Mouse (Mus musculus): ENCODE data around the gene Tdrkh.

DNA sequence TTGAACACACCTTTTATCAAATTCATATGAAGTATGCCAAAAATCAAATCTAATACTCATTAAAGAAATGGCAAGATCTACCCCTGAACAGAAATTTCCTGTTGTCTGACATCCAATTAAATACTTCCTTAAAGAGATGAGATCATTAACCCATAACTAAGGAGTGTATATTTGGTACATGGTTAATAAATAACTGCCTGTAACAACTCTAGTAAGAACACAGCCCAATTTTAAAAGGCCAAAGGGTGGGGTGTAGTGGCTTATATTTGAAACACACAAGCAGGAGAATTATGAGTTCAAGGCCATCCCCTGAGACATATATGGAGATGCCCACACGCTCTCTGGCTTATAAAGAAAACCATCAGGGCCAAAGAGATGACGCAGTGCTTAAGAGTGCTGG lies 36.3 kb downstream of the Tdrkh start:
- TF ChIP-seq POLR2A (IDR thresholded peaks at IDR 0.05; ENCODE audit: borderline replicate concordance, low read depth, low read length) (no peak), CTCF (IDR thresholded peaks at IDR 0.05; ENCODE audit: low read depth, low read length) (no peak)
